Comparison of ENCODE assay signal across 8 mouse cellular contexts in genomic region chr6:113194517-113194840, GRCm38 (mm10). TPM values are rescaled to one million over a fixed set of nuclear protein-coding genes. Genes with fewer than 3 reads are reported as not detected.
DNase-seq lines count a peak whose midpoint lies in the region; ATAC-seq and TF ChIP-seq lines count a peak whose summit lies in the region.

No protein-coding gene starts in this region.

- peak overlapping the region; percentile 72 for H3K4me2 ChIP-seq in heart, embryonic 11.5 days
- H3K4me2 ChIP-seq in forebrain, postnatal 0 days (ENCODE audit: low read depth): peak overlapping the region; percentile 79
- H3K4me2 ChIP-seq in liver, postnatal 0 days (ENCODE audit: low read depth, low read length): peak overlapping the region; percentile 72; the same call in 1 of the 2 replicates

- TF ChIP-seq EP300 in ES-Bruce4 (IDR thresholded peaks at IDR 0.05; ENCODE audit: insufficient read depth, low read depth, low read length): no peak
- no peak for TF ChIP-seq EP300 in liver, postnatal 0 days (IDR thresholded peaks at IDR 0.05; ENCODE audit: low read depth)

- TF ChIP-seq POLR2A in ES-Bruce4 (IDR thresholded peaks at IDR 0.05; ENCODE audit: insufficient read depth, low read length): no peak
- TF ChIP-seq POLR2A in thymus, adult 2 months (IDR thresholded peaks at IDR 0.05; ENCODE audit: control insufficient read depth, extremely low read depth, insufficient read depth, low read length, poor library complexity): no peak

- no peak for DNase-seq in heart, adult 18-20 months
- peak; percentile 15 for DNase-seq in forebrain, postnatal 0 days
- DNase-seq in liver, postnatal 0 days: no peak
- DNase-seq in embryo, embryonic 10 days (ENCODE audit: low spot score): no peak
- DNase-seq in thymus, adult 2 months: no peak
- no peak for DNase-seq in embryo, embryonic 9.5 days (ENCODE audit: extremely low spot score)

- WGBS in heart, embryonic 11.5 days (ENCODE audit: insufficient replicate concordance): 5% methylated on average over 5 of the region's 5 CpGs
- 3% methylated on average over 5 of the region's 5 CpGs for WGBS in forebrain, postnatal 0 days
- WGBS in liver, postnatal 0 days (ENCODE audit: insufficient replicate concordance): 11% methylated on average over 5 of the region's 5 CpGs
- WGBS in thymus, adult 2 months: 17% methylated on average over 5 of the region's 5 CpGs

- TF ChIP-seq CTCF in ES-Bruce4 (IDR thresholded peaks at IDR 0.05; ENCODE audit: low read depth, low read length): no peak
- no peak for TF ChIP-seq CTCF in forebrain, postnatal 0 days (IDR thresholded peaks at IDR 0.05; ENCODE audit: low read depth)
- TF ChIP-seq CTCF in liver, postnatal 0 days (IDR thresholded peaks at IDR 0.05; ENCODE audit: low read depth): no peak
- TF ChIP-seq CTCF in thymus, adult 2 months (IDR thresholded peaks at IDR 0.05; ENCODE audit: borderline replicate concordance, control insufficient read depth, extremely low read depth, insufficient read depth, low read length, poor library complexity): no peak

- no peak for ATAC-seq in heart, embryonic 11.5 days (replicated peaks; ENCODE audit: insufficient number of reproducible peaks, low FRiP score, low TSS enrichment)
- no peak for ATAC-seq in forebrain, postnatal 0 days
- no peak for ATAC-seq in liver, postnatal 0 days

- H3K4me3 ChIP-seq in heart, embryonic 11.5 days (ENCODE audit: low read depth, low read length): peak overlapping the region; percentile 48
- peak overlapping the region; percentile 77 for H3K4me3 ChIP-seq in ES-Bruce4 (ENCODE audit: low read depth, low read length)
- H3K4me3 ChIP-seq in forebrain, postnatal 0 days (ENCODE audit: low read depth, low read length): peak overlapping the region; percentile 84
- no peak overlapping the region for H3K4me3 ChIP-seq in liver, postnatal 0 days (ENCODE audit: low read depth, low read length)
- no peak overlapping the region for H3K4me3 ChIP-seq in thymus, adult 2 months (ENCODE audit: control insufficient read depth, insufficient read depth, low read length)

- peaks cover 8% of the 10 kb centered on the region; the same call in 1 of the 2 replicates for H3K4me1 ChIP-seq in heart, embryonic 11.5 days (ENCODE audit: control insufficient read depth, insufficient read depth, low read length)
- H3K4me1 ChIP-seq in ES-Bruce4 (ENCODE audit: control insufficient read depth, insufficient read depth, low read length): no peaks in the 10 kb centered on the region
- peaks cover 15% of the 10 kb centered on the region for H3K4me1 ChIP-seq in forebrain, postnatal 0 days (ENCODE audit: insufficient read depth)
- H3K4me1 ChIP-seq in liver, postnatal 0 days (ENCODE audit: insufficient read depth): peaks cover 8% of the 10 kb centered on the region
- no peaks in the 10 kb centered on the region for H3K4me1 ChIP-seq in thymus, adult 2 months (replicated peaks; ENCODE audit: control insufficient read depth, insufficient read depth, low read length)

- H3K9me3 ChIP-seq in heart, embryonic 11.5 days (replicated peaks; ENCODE audit: control insufficient read depth, low read length): no peaks in the 10 kb centered on the region
- H3K9me3 ChIP-seq in ES-Bruce4 (replicated peaks; ENCODE audit: control insufficient read depth, insufficient read depth, low read length, poor library complexity, severe bottlenecking): no peaks in the 10 kb centered on the region
- H3K9me3 ChIP-seq in forebrain, postnatal 0 days (ENCODE audit: low read length): no peaks in the 10 kb centered on the region
- H3K9me3 ChIP-seq in liver, postnatal 0 days (ENCODE audit: low read length): no peaks in the 10 kb centered on the region

- no peaks in the 10 kb centered on the region for H3K36me3 ChIP-seq in heart, embryonic 11.5 days (ENCODE audit: control insufficient read depth, insufficient read depth, low read length)
- no peaks in the 10 kb centered on the region for H3K36me3 ChIP-seq in ES-Bruce4 (ENCODE audit: control insufficient read depth, insufficient read depth, low read length, poor library complexity, severe bottlenecking)
- H3K36me3 ChIP-seq in forebrain, postnatal 0 days (ENCODE audit: insufficient read depth): no peaks in the 10 kb centered on the region
- H3K36me3 ChIP-seq in liver, postnatal 0 days (replicated peaks; ENCODE audit: insufficient read depth, low read length): no peaks in the 10 kb centered on the region
- H3K36me3 ChIP-seq in thymus, adult 2 months (ENCODE audit: control insufficient read depth, insufficient read depth, low read length): no peaks in the 10 kb centered on the region

- H3K27ac ChIP-seq in heart, embryonic 11.5 days (ENCODE audit: low read depth, low read length): no peak overlapping the region
- no peak overlapping the region for H3K27ac ChIP-seq in ES-Bruce4 (ENCODE audit: insufficient read depth, low read length)
- H3K27ac ChIP-seq in forebrain, postnatal 0 days (ENCODE audit: low read depth, low read length): peak overlapping the region; percentile 71; the same call in 1 of the 2 replicates
- H3K27ac ChIP-seq in liver, postnatal 0 days (ENCODE audit: low read depth): no peak overlapping the region
- no peak overlapping the region for H3K27ac ChIP-seq in thymus, adult 2 months (ENCODE audit: control insufficient read depth, insufficient read depth, low read length)

- peaks cover 40% of the 10 kb centered on the region for H3K27me3 ChIP-seq in heart, embryonic 11.5 days (ENCODE audit: control insufficient read depth, insufficient read depth, low read length)
- peaks cover 4% of the 10 kb centered on the region; the same call in 1 of the 2 replicates for H3K27me3 ChIP-seq in ES-Bruce4 (ENCODE audit: control insufficient read depth, insufficient read depth, low read length, poor library complexity, severe bottlenecking)
- H3K27me3 ChIP-seq in forebrain, postnatal 0 days (ENCODE audit: insufficient read depth, low read length): no peaks in the 10 kb centered on the region
- peaks cover 40% of the 10 kb centered on the region for H3K27me3 ChIP-seq in liver, postnatal 0 days (ENCODE audit: insufficient read depth, low read length)
- peaks cover 8% of the 10 kb centered on the region; the same call in 1 of the 2 replicates for H3K27me3 ChIP-seq in thymus, adult 2 months (ENCODE audit: control insufficient read depth, insufficient read depth, low read length)

- H3K9ac ChIP-seq in heart, embryonic 11.5 days (ENCODE audit: low read depth, low read length): no peak overlapping the region
- peak overlapping the region; percentile 77 for H3K9ac ChIP-seq in ES-Bruce4 (ENCODE audit: low read depth, poor library complexity, severe bottlenecking)
- H3K9ac ChIP-seq in forebrain, postnatal 0 days: peak overlapping the region; percentile 91
- H3K9ac ChIP-seq in liver, postnatal 0 days (replicated peaks): no peak overlapping the region

RNA-seq across cellular contexts. Expression of gene Lhfpl4, which starts 0.7 kb away (rescaled TPM):
- polyA plus RNA-seq in heart, embryonic 11.5 days (2014; fragmentation: Nextera tagmentation; extraction: Ambion mirVana): 0.23 and 0.39 TPM in 2 replicates
- total RNA-seq in heart, adult 18-20 months (2021): under 1 TPM; 0.40 to 0.51 TPM
- polyA plus RNA-seq in ES-Bruce4 (2011; ENCODE audit: insufficient read depth, insufficient read length, low read depth, missing spikeins): 1.7 and 2.5 TPM in 2 replicates
- total RNA-seq in forebrain, postnatal 0 days (2014; rRNA removed): 49.6 and 64.1 TPM in 2 replicates
- polyA plus RNA-seq in forebrain, postnatal 0 days (2015; fragmentation: Nextera tagmentation; extraction: Ambion mirVana): 26.7 and 53.5 TPM in 2 replicates
- polyA plus RNA-seq in liver, postnatal 0 days (2015; fragmentation: Nextera tagmentation; extraction: Ambion mirVana): not detected in 2 replicates
- 0.08 and 0.10 TPM in 2 replicates for polyA plus RNA-seq in thymus, adult 2 months (2012; rRNA removed)

RNA-seq across cellular contexts. Expression of gene Mtmr14, which starts 43.2 kb away (rescaled TPM):
- 24.3 and 28.1 TPM in 2 replicates for polyA plus RNA-seq in heart, embryonic 11.5 days (2014; fragmentation: Nextera tagmentation; extraction: Ambion mirVana)
- 10 to 100 TPM; 12.7 to 17.6 TPM for total RNA-seq in heart, adult 18-20 months (2021)
- polyA plus RNA-seq in ES-Bruce4 (2011; ENCODE audit: insufficient read depth, insufficient read length, low read depth, missing spikeins): 58.8 and 62.4 TPM in 2 replicates
- 41.0 and 42.9 TPM in 2 replicates for total RNA-seq in forebrain, postnatal 0 days (2014; rRNA removed)
- 34.1 and 35.0 TPM in 2 replicates for polyA plus RNA-seq in forebrain, postnatal 0 days (2015; fragmentation: Nextera tagmentation; extraction: Ambion mirVana)
- 15.1 and 16.1 TPM in 2 replicates for polyA plus RNA-seq in liver, postnatal 0 days (2015; fragmentation: Nextera tagmentation; extraction: Ambion mirVana)
- polyA plus RNA-seq in thymus, adult 2 months (2012; rRNA removed): 80.0 and 82.9 TPM in 2 replicates

Comparison
In these comparisons a context has a peak if more than half of its experiments do, and no peak if none do; other contexts are left out.
1. H3K4me3 ChIP-seq: peak in heart, embryonic 11.5 days (single experiment), ES-Bruce4 (single experiment) and forebrain, postnatal 0 days (single experiment); none in liver, postnatal 0 days (single experiment) and thymus, adult 2 months (single experiment).
2. H3K9ac ChIP-seq: peak in ES-Bruce4 (single experiment) and forebrain, postnatal 0 days (single experiment); none in heart, embryonic 11.5 days (single experiment) and liver, postnatal 0 days (single experiment).
3. Peak in every context shown above with its lines, with median percentiles within 50 percentile points of each other: H3K4me2 ChIP-seq.